ENCODE assay signal across 8 mouse cellular contexts in the genomic region with DNA sequence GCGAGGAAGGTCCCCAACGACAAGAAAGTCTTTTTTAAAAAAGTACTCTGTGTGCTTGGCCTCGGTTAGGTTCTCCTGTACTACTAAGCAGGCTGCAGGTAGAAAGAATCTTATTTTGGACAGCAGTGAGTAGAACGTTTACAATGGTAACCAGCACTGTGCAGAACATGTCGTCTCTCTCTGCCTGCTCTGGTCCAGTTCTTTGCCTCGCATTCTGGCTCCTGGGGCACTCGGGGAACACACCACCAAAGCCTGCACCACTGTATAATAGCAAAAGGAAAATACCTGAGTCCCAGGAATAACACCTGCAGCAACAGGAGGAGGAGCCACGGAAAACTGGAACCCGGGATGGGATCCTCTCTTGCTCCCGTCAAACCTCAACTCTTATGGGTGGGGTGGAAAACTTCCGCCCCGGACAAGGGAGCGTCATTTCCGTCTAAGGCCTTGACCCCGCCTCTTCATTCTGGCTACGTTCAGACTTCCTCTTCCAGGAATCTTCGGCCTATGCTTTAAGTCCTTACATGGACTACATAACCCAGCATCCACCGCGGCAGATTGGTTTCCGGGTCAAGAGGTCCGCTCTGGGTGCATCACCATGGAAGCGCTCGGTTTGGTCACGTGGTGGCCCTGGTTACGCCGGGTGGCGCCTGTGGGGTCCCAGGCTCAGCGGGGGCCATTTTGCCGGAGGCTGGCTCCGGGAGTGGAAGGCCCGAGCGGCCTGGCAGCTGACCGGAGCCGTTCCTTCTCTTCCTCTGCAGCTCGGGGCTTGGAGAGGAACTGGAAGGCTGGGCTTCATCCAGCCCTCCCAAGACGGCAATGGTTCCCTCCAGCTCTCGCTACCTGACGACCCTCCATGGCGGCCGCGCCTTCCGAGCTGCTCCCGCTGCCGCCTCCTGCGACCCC. TPM values are rescaled to one million over a fixed set of nuclear protein-coding genes. Genes with fewer than 3 reads are reported as not detected.
A peak's percentile ranks its signal among the peaks of the same experiment; 100 is the strongest.
DNase-seq lines count a peak whose midpoint lies in the region; ATAC-seq lines count a peak whose summit lies in the region.

Gene Klhl28, minus strand, starts transcription at position 411 of the 903 bp plus-strand sequence.
Gene Togaram1, plus strand, starts transcription at position 681 of the 903 bp plus-strand sequence.

- peak within 1 kb of the TSS; percentile 88 for H3K27ac ChIP-seq in intestine, embryonic 14.5 days (ENCODE audit: low read depth)

- intact Hi-C loops in left cerebral cortex, postnatal 14 days (cut with DNase I), result no loop called here

- H3K9me3 ChIP-seq in intestine, embryonic 14.5 days (ENCODE audit: control insufficient read depth, low read length), result no peaks in the 10 kb centered on the region

- peak; percentile 100 for ATAC-seq in intestine, embryonic 14.5 days (replicated peaks; ENCODE audit: low FRiP score, low TSS enrichment, low read depth)

- no peaks in the 10 kb centered on the region for H3K27me3 ChIP-seq in intestine, embryonic 14.5 days (replicated peaks; ENCODE audit: control insufficient read depth, insufficient read depth, low read length)

- H3K4me2 ChIP-seq in intestine, embryonic 14.5 days (ENCODE audit: low read length), result peak within 1 kb of the TSS; percentile 93

- H3K36me3 ChIP-seq in intestine, embryonic 14.5 days (ENCODE audit: control insufficient read depth, insufficient read depth, low read length), result no peaks in the 10 kb centered on the region

- peak within 1 kb of the TSS; percentile 92 for H3K4me3 ChIP-seq in intestine, embryonic 14.5 days (ENCODE audit: low read depth, low read length)

- DNase-seq in adrenal gland, adult 18-20 months (ENCODE audit: low spot score in 2 of 2), result peak; percentile 94
- peak; percentile 99 for DNase-seq in embryo, embryonic 11 days
- peak; percentile 98 for DNase-seq in gastrocnemius, postnatal 25 days
- DNase-seq in intestine, embryonic 14.5 days (ENCODE audit: low spot score), result peak; percentile 98
- DNase-seq in left cerebral cortex, postnatal 14 days (ENCODE audit: low spot score in 2 of 2), result peak; percentile 100
- peak; percentile 99 for DNase-seq in mesoderm, embryonic 11.5 days (ENCODE audit: low read depth, low spot score)
- DNase-seq in right cerebral cortex, postnatal 36 days (ENCODE audit: low spot score in 2 of 2), result peak; percentile 100
- DNase-seq in yolk sac, embryonic 10.5 days (ENCODE audit: low spot score), result peak; percentile 99

- WGBS in intestine, embryonic 14.5 days, result under 1% methylated on average over 45 of the region's 45 CpGs

- H3K9ac ChIP-seq in intestine, embryonic 14.5 days (ENCODE audit: low read length), result peak within 1 kb of the TSS; percentile 86

- peaks cover 18% of the 10 kb centered on the region for H3K4me1 ChIP-seq in intestine, embryonic 14.5 days (replicated peaks; ENCODE audit: control insufficient read depth, insufficient read depth, low read length)

RNA-seq across cellular contexts. Expression of gene Klhl28, which starts in this region (rescaled TPM):
- total RNA-seq in adrenal gland, adult 18-20 months (2021), result 10 to 100 TPM; 12.3 to 12.8 TPM
- 1 to 10 TPM; 8.7 to 9.1 TPM for total RNA-seq in gastrocnemius, postnatal 25 days (2021)
- polyA plus RNA-seq in intestine, embryonic 14.5 days (2014; fragmentation: Nextera tagmentation; extraction: Ambion mirVana), result 12.3 and 15.0 TPM in 2 replicates
- total RNA-seq in left cerebral cortex, postnatal 14 days (2021), result 10 to 100 TPM; 22.4 to 23.1 TPM

RNA-seq across cellular contexts. Expression of gene Togaram1, which starts in this region (rescaled TPM):
- total RNA-seq in adrenal gland, adult 18-20 months (2021), result 10 to 100 TPM; 28.6 to 39.0 TPM
- total RNA-seq in gastrocnemius, postnatal 25 days (2021), result 1 to 10 TPM; 7.3 to 8.3 TPM
- polyA plus RNA-seq in intestine, embryonic 14.5 days (2014; fragmentation: Nextera tagmentation; extraction: Ambion mirVana), result 30.2 and 34.2 TPM in 2 replicates
- 10 to 100 TPM; 46.0 to 49.6 TPM for total RNA-seq in left cerebral cortex, postnatal 14 days (2021)

Comparison
In these comparisons a context has a peak if more than half of its experiments do, and no peak if none do; other contexts are left out.
1. Peak in every context shown above with its lines: DNase-seq, ATAC-seq, H3K4me3 ChIP-seq and H3K27ac ChIP-seq.